Mouse (Mus musculus) spleen, embryonic (tissue): ENCODE measurements at regions not wholly inside any gene's neighbourhood (a gene's known extent, or its start where the extent isn't known, plus 50 kb on each side); places are given as distances from the start of the nearest gene placed in this dataset.

Experiments
- CTCF ChIA-PET: fragments of 350-600 bp; sonication (Branson Sonifier 250); formaldehyde crosslinking; loops from one replicate; lab custom pipeline; 2022; lab: Charles Lee

DNA sequence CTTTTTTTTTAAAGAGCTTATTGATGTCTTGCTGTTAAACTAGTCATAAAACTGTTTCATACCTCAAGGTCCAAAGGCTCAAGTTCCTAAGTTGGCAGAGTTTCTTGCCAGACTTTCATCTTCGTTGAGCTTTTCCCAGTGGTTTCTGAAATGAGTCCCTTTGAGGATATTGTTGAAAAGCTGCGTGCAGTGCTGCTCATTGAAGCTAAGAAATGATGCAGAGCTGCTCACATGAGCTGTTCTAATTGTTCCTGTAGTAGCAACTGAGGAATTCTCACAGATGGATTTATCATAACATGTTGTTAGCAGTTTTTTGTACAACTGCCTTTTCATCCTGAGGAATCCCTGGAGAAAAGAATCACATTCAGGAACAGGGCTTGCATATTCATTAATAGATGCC, 249.3 kb downstream of the Col11a1 start:
- CTCF ChIA-PET, result no interaction called here

DNA sequence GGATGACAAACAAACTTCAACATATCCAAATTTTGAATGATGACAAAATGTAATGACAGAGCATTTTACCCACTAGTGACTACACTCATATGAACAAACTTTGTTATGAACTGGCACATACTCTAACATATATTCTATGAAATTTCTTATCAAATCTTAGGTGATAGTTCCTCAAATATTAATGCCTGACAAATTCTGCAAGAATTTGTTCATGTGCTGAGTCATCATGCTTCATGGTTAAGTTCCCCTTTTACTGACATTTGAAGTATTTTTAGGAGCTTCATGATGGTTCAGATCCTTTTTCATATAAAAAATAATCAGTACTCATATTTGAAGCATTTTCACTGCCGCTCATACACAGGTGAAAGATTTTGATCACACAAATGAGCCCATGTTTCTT, 289.1 kb downstream of the Col11a1 start:
- CTCF ChIA-PET, result no interaction called here

DNA sequence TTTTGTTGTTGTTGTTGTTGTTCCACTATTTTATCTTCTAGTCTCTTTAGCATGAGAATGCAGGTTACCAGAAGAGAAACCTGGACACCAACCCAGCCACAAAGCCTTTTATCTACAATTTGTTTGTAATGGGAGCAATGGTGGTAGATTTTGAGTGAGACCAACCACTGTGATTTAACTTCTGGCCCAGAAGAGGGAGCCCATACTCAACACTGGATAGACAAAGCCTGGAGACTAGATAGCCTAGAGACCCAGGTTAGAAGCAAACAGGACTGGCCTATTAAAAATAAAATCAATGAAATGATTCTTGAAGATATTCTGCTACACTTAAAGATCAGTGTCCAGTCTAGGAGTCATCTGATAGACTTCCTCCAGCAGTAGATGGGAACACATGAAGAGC, 304.0 kb downstream of the Col11a1 start:
- CTCF ChIA-PET, result no interaction called here

DNA sequence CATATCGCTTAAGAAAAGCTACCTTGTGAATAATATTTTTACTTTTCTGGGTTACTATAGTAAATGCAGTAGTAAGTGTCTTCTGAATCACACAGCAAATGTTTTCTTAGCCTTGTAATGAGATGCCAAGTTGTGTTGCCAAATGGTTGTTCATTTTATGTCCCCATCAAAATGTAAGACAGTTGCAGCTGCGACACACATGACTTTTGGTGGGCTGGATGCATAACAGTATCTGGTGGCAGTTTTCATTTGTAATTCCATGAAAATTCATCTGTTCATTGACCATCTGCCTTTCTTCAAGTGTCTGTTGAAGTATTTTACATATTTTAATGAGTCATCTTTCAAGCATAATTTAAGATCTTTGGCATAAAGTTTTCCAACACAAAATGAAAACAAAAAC, 313.4 kb downstream of the Col11a1 start:
- CTCF ChIA-PET, result no interaction called here

DNA sequence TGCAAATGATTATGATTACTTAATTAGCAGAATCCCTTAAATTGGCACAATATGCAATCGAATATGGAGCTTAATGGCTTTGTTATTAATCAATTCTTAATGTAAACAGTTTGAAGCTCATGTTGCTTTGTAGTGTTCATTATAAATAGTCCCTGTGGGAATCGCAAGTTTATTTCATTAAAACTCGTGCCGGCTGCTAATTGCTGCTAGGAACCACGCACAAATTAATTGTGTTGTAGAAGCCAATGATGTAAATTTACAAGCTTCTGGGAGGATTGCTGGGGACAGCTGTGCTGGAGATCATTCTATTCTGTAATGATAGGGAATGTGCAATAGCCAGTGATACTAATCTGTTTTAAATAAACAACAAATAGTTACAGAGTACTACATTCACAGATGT, 349.7 kb downstream of the Col11a1 start:
- CTCF ChIA-PET, result no interaction called here

DNA sequence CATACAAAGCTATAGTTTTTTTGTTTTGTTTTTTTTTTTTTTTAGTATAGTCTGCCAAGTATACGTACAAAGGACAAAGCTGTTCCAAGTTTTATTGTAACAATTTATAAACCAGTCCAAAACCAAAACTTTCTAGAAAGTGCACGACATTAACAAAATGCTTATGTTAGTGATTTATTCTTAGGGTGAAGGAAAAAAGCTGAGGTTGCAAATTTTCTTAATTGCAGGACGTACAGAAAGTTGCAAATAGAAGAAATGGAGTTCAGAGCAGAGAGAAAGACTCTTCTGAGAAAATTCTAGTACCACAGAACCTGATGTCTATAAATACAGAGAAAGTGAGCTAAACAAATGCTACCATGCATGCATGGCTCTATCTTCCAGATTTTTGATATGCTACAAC, 373.1 kb downstream of the Col11a1 start:
- CTCF ChIA-PET, result interaction anchor here (0.6 kb wide), 1 partner anchor 122 kb away, joined by 3 read pairs; no protein-coding TSS in a partner anchor
